Mouse (Mus musculus) neural tube, embryonic 12.5 days (tissue): ENCODE data around the gene Tmem145. TPM values are rescaled to one million over a fixed set of nuclear protein-coding genes. Genes with fewer than 3 reads are reported as not detected.
"Not testable (repeated sequence)": the region's sequence is repeated elsewhere in the genome, so short reads cannot be mapped to it uniquely, and the experiment has no call there.

ENCODE experiments used
- ATAC-seq: fragments of 200-750 bp; cut with Nextera tagmentation; 2 replicates; pipeline ENCODE4 v1.8.0; 2017; ENCODE audit warnings: low read depth, mild to moderate bottlenecking, moderate TSS enrichment, moderate library complexity; ENCODE audit not compliant: low FRiP score
- H3K27ac ChIP-seq: fragments of 300-500 bp; sonication (generic); 2 replicates; pipeline ENCODE4 v1.5.1; 2016
- H3K27me3 ChIP-seq: fragments of 300-500 bp; sonication (generic); replicated peaks from 2 replicates; pipeline ENCODE4 v1.6.1; 2016; ENCODE audit warnings: mild to moderate bottlenecking
- H3K36me3 ChIP-seq: fragments of 300-500 bp; sonication (generic); 2 replicates; pipeline ENCODE4 v1.6.1; 2016; ENCODE audit warnings: mild to moderate bottlenecking
- H3K4me1 ChIP-seq: fragments of 300-500 bp; sonication (generic); 2 replicates; pipeline ENCODE4 v1.6.1; 2016
- H3K4me2 ChIP-seq: fragments of 300-500 bp; sonication (generic); replicated peaks from 2 replicates; pipeline ENCODE4 v1.6.1; 2016; ENCODE audit warnings: mild to moderate bottlenecking
- H3K4me3 ChIP-seq: fragments of 300-500 bp; sonication (generic); 2 replicates; pipeline ENCODE4 v1.5.1; 2016
- H3K9ac ChIP-seq: fragments of 300-500 bp; sonication (generic); 2 replicates; pipeline ENCODE4 v1.6.1; 2016; ENCODE audit warnings: mild to moderate bottlenecking
- H3K9me3 ChIP-seq: fragments of 300-500 bp; sonication (generic); 2 replicates; pipeline ENCODE4 v1.6.1; 2016; ENCODE audit warnings: mild to moderate bottlenecking
- WGBS: fragments of 180-500 bp; shearing (Covaris S2); methylation state at CpG from one replicate; pipeline ENCODE4 v1.1.7; 2016; 5-methylcytosine and 5-hydroxymethylcytosine counted together
- polyA plus RNA-seq: library from polyadenylated mRNA; unstranded; fragments of >200 nt; fragmentation: Nextera tagmentation; extraction: Ambion mirVana; gene quantifications from 2 replicates; pipeline ENCODE4 v1.2.1, GENCODE M21; 2016

The Tmem145 gene
- polyA plus RNA-seq, 1 experiment from 2014 or later, result 28.3 TPM

GRCm38 (mm10) chr7:25316532-25317445, 10.9 kb downstream of the Tmem145 start, which contains the start of gene Megf8:
TSS of gene Megf8 (plus strand) at chr7:25317164.
- Histone ChIP-seq H3K27ac (peak within 1 kb of the TSS; percentile 67), H3K27me3 (peaks cover 41% of the 10 kb centered on the region), H3K4me1 (peaks cover 40% of the 10 kb centered on the region), H3K4me3 (peak within 1 kb of the TSS; percentile 62), H3K9me3 (no peaks in the 10 kb centered on the region), H3K9ac (peak within 1 kb of the TSS; percentile 92), H3K4me2 (peak within 1 kb of the TSS; percentile 98), H3K36me3 (no peaks in the 10 kb centered on the region)
- ATAC-seq, result peak; percentile 99
- under 1% methylated on average over 52 of the region's 52 CpGs for WGBS

GRCm38 (mm10) chr7:25317446-25317999, 11.6 kb downstream of the Tmem145 start:
- Histone ChIP-seq H3K27ac (peak overlapping the region; percentile 67), H3K4me3 (peak overlapping the region; percentile 62), H3K36me3 (no peaks in the 10 kb centered on the region), H3K27me3 (peaks cover 34% of the 10 kb centered on the region), H3K9me3 (no peaks in the 10 kb centered on the region), H3K4me2 (peak overlapping the region; percentile 98), H3K4me1 (peaks cover 44% of the 10 kb centered on the region), H3K9ac (peak overlapping the region; percentile 92)
- no peak; the same call in 1 of the 2 replicates for ATAC-seq
- WGBS, result 11% methylated on average over 21 of the region's 21 CpGs

GRCm38 (mm10) chr7:25322058-25322484, 16.2 kb downstream of the Tmem145 start:
- H3K4me1 ChIP-seq, result peaks cover 30% of the 10 kb centered on the region
- H3K9ac ChIP-seq, result no peak overlapping the region
- 3% methylated on average over 6 of the region's 6 CpGs for WGBS
- no peak overlapping the region for H3K4me3 ChIP-seq
- H3K4me2 ChIP-seq, result peak overlapping the region; percentile 32
- H3K27me3 ChIP-seq, result no peaks in the 10 kb centered on the region
- H3K27ac ChIP-seq, result 0 out of 2 replicates have a peak overlapping the region, but pooled peaks have one; percentile 23
- H3K9me3 ChIP-seq, result no peaks in the 10 kb centered on the region
- peaks cover 6% of the 10 kb centered on the region; the same call in 1 of the 2 replicates for H3K36me3 ChIP-seq
- no peak for ATAC-seq

- WGBS, result 97% methylated on average over 2 of the region's 2 CpGs
- Histone ChIP-seq H3K4me2 (no peak overlapping the region), H3K27ac (no peak overlapping the region), H3K9me3 (no peaks in the 10 kb centered on the region), H3K4me1 (peaks cover 19% of the 10 kb centered on the region), H3K36me3 (peaks cover 10% of the 10 kb centered on the region; the same call in 1 of the 2 replicates), H3K4me3 (no peak overlapping the region), H3K27me3 (no peaks in the 10 kb centered on the region), H3K9ac (no peak overlapping the region)
- ATAC-seq, result no peak
Observed at GRCm38 (mm10) chr7:25323219-25323618, 17.3 kb downstream of the Tmem145 start.

GRCm38 (mm10) chr7:25325431-25325830, 19.5 kb downstream of the Tmem145 start:
- H3K36me3 ChIP-seq, result peaks cover 24% of the 10 kb centered on the region
- H3K4me3 ChIP-seq, H3K9me3 ChIP-seq, H3K27me3 ChIP-seq, H3K27ac ChIP-seq, ATAC-seq, H3K4me2 ChIP-seq, H3K9ac ChIP-seq: not testable (repeated sequence)
- H3K4me1 ChIP-seq, result peaks cover 12% of the 10 kb centered on the region
- WGBS, result 92% methylated on average over 6 of the region's 6 CpGs

GRCm38 (mm10) chr7:25326233-25326632, 20.3 kb downstream of the Tmem145 start:
- Histone ChIP-seq H3K9ac (no peak overlapping the region), H3K27ac (no peak overlapping the region), H3K27me3 (no peaks in the 10 kb centered on the region), H3K4me2 (no peak overlapping the region), H3K9me3 (no peaks in the 10 kb centered on the region), H3K4me1 (peaks cover 10% of the 10 kb centered on the region), H3K4me3 (no peak overlapping the region), H3K36me3 (peaks cover 32% of the 10 kb centered on the region)
- ATAC-seq, result no peak
- 84% methylated on average over 8 of the region's 8 CpGs for WGBS

- Histone ChIP-seq H3K27me3 (no peaks in the 10 kb centered on the region), H3K4me1 (no peaks in the 10 kb centered on the region), H3K36me3 (peaks cover 61% of the 10 kb centered on the region), H3K4me2 (no peak overlapping the region), H3K27ac (no peak overlapping the region), H3K9me3 (no peaks in the 10 kb centered on the region), H3K9ac (no peak overlapping the region), H3K4me3 (no peak overlapping the region)
- peak; percentile 56 for ATAC-seq
- WGBS, result 43% methylated on average over 16 of the region's 16 CpGs
Observed at GRCm38 (mm10) chr7:25333596-25334307, 27.8 kb downstream of the Tmem145 start.

GRCm38 (mm10) chr7:25334472-25334871, 28.6 kb downstream of the Tmem145 start:
- Histone ChIP-seq H3K27ac (no peak overlapping the region), H3K9me3 (no peaks in the 10 kb centered on the region), H3K36me3 (peaks cover 63% of the 10 kb centered on the region), H3K4me2 (no peak overlapping the region), H3K4me1 (no peaks in the 10 kb centered on the region), H3K9ac (no peak overlapping the region), H3K27me3 (no peaks in the 10 kb centered on the region), H3K4me3 (no peak overlapping the region)
- WGBS, result 89% methylated on average over 12 of the region's 12 CpGs
- 0 out of 2 replicates have a peak, but pooled peaks have one; percentile 13 for ATAC-seq

GRCm38 (mm10) chr7:25339329-25339728, 33.4 kb downstream of the Tmem145 start:
- H3K27me3 ChIP-seq, result no peaks in the 10 kb centered on the region
- ATAC-seq, result no peak
- no peak overlapping the region for H3K4me2 ChIP-seq
- H3K9ac ChIP-seq, result no peak overlapping the region
- WGBS, result 93% methylated on average over 9 of the region's 9 CpGs
- no peak overlapping the region for H3K4me3 ChIP-seq
- H3K36me3 ChIP-seq, result peaks cover 73% of the 10 kb centered on the region
- H3K4me1 ChIP-seq, result no peaks in the 10 kb centered on the region
- H3K9me3 ChIP-seq, result no peaks in the 10 kb centered on the region
- H3K27ac ChIP-seq, result no peak overlapping the region

- H3K9ac ChIP-seq, result no peak overlapping the region
- 0 out of 2 replicates have a peak, but pooled peaks have one; percentile 37 for ATAC-seq
Observed at GRCm38 (mm10) chr7:25341000-25341784, 35.3 kb downstream of the Tmem145 start.

GRCm38 (mm10) chr7:25348861-25349260, 43.0 kb downstream of the Tmem145 start:
- H3K9ac ChIP-seq, result no peak overlapping the region
- H3K4me3 ChIP-seq, result no peak overlapping the region
- H3K27ac ChIP-seq, result no peak overlapping the region
- no peak for ATAC-seq
- peaks cover 89% of the 10 kb centered on the region for H3K36me3 ChIP-seq
- H3K4me2 ChIP-seq, result no peak overlapping the region
- H3K27me3 ChIP-seq, result no peaks in the 10 kb centered on the region
- no peaks in the 10 kb centered on the region for H3K4me1 ChIP-seq
- WGBS, result 90% methylated on average over 8 of the region's 8 CpGs
- H3K9me3 ChIP-seq, result no peaks in the 10 kb centered on the region

More at GRCm38 (mm10) chr7:25341000-25341784, 35.3 kb downstream of the Tmem145 start:
- Histone ChIP-seq H3K4me2 (no peak overlapping the region), H3K4me3 (no peak overlapping the region), H3K4me1 (no peaks in the 10 kb centered on the region), H3K27me3 (no peaks in the 10 kb centered on the region), H3K27ac (no peak overlapping the region), H3K9me3 (no peaks in the 10 kb centered on the region), H3K36me3 (peaks cover 64% of the 10 kb centered on the region)
- 79% methylated on average over 20 of the region's 20 CpGs for WGBS
